Mouse (Mus musculus) monocyte, adult 2 months (primary cell): Measurements from ENCODE around the gene Stag3.

Experiments
- DNase-seq, 2 experiments: peaks; one replicate each; pipeline ENCODE4 v3.0.0; 2022; ENCODE audit warnings: low spot score in 2 of 2, low read depth in 1 of 2

Gene Stag3

GRCm38 (mm10) chr5:138279585-138280424, at the start of gene Stag3, which contains the start of the genes Gm43720 and Gpc2:
Gene Stag3 (plus strand): TSS chr5:138280240.
Gene Gm43720 (minus strand): TSS chr5:138279958.
Gene Gpc2 (minus strand): TSS chr5:138280005.
- DNase-seq: peak; percentile 64 to 76

- DNase-seq: no peak
These were observed 46.3 kb upstream of the Stag3 start for GRCm38 (mm10) chr5:138233778-138234177.

- no peak for DNase-seq
These were observed 45.8 kb upstream of the Stag3 start for GRCm38 (mm10) chr5:138234224-138234623.

- DNase-seq: no peak
These were observed 38.5 kb upstream of the Stag3 start for GRCm38 (mm10) chr5:138241511-138241910.

GRCm38 (mm10) chr5:138251144-138251543, 28.9 kb upstream of the Stag3 start:
- no peak for DNase-seq

GRCm38 (mm10) chr5:138253061-138253460, 27.0 kb upstream of the Stag3 start:
- DNase-seq: no peak

- DNase-seq: peak; percentile 77 to 82
These were observed 24.5 kb upstream of the Stag3 start, which contains the start of gene Lamtor4 for GRCm38 (mm10) chr5:138255353-138256093. Gene Lamtor4 (plus strand): TSS chr5:138255482.

GRCm38 (mm10) chr5:138256094-138256467, 24.0 kb upstream of the Stag3 start:
- DNase-seq: no peak

- peak; percentile 44 to 65 for DNase-seq
These were observed 23.0 kb upstream of the Stag3 start for GRCm38 (mm10) chr5:138256966-138257584.

GRCm38 (mm10) chr5:138257585-138257978, 22.5 kb upstream of the Stag3 start:
- DNase-seq: no peak

GRCm38 (mm10) chr5:138258078-138258477, 22.0 kb upstream of the Stag3 start:
- no peak for DNase-seq

GRCm38 (mm10) chr5:138258542-138258941, 21.5 kb upstream of the Stag3 start:
- DNase-seq: no peak

GRCm38 (mm10) chr5:138258993-138259392, 21.0 kb upstream of the Stag3 start:
- DNase-seq: no peak

GRCm38 (mm10) chr5:138260051-138260450, 20.0 kb upstream of the Stag3 start:
- DNase-seq: no peak

- no peak for DNase-seq
These were observed 19.2 kb upstream of the Stag3 start for GRCm38 (mm10) chr5:138260834-138261233.

GRCm38 (mm10) chr5:138262001-138262400, 18.0 kb upstream of the Stag3 start:
- DNase-seq: no peak

- no peak for DNase-seq
These were observed 17.3 kb upstream of the Stag3 start for GRCm38 (mm10) chr5:138262582-138263240.

- DNase-seq: peak; percentile 71 to 86
These were observed 16.5 kb upstream of the Stag3 start, which contains the start of gene BC037034 for GRCm38 (mm10) chr5:138263260-138264206. Gene BC037034 (minus strand): TSS chr5:138264033.

GRCm38 (mm10) chr5:138264207-138264578, 15.8 kb upstream of the Stag3 start:
- DNase-seq: no peak

- no peak for DNase-seq
These were observed 14.3 kb upstream of the Stag3 start for GRCm38 (mm10) chr5:138265712-138266111.
